Mouse (Mus musculus) midbrain, embryonic 13.5 days (tissue): ENCODE measurements around the gene Desi2. TPM values are rescaled to one million over a fixed set of nuclear protein-coding genes. Genes with fewer than 3 reads are reported as not detected.
"Not testable (repeated sequence)": the region's sequence is repeated elsewhere in the genome, so short reads cannot be mapped to it uniquely, and the experiment has no call there.

Source experiments
- ATAC-seq: fragments of 200-750 bp; cut with Nextera tagmentation; 2 replicates; pipeline ENCODE4 v1.8.0; 2017; ENCODE audit warnings: mild to moderate bottlenecking, moderate TSS enrichment, moderate library complexity
- H3K27ac ChIP-seq: fragments of 300-500 bp; sonication (generic); 2 replicates; pipeline ENCODE4 v1.5.1; 2015; ENCODE audit warnings: inconsistent platforms, mild to moderate bottlenecking, moderate library complexity
- H3K27me3 ChIP-seq: fragments of 300-500 bp; sonication (generic); 2 replicates; pipeline ENCODE4 v1.6.1; 2015; ENCODE audit warnings: mild to moderate bottlenecking, inconsistent platforms
- H3K36me3 ChIP-seq: fragments of 300-500 bp; sonication (generic); 2 replicates; pipeline ENCODE4 v1.6.1; 2015; ENCODE audit warnings: mild to moderate bottlenecking, inconsistent platforms
- H3K4me1 ChIP-seq: fragments of 300-500 bp; sonication (generic); replicated peaks from 2 replicates; pipeline ENCODE4 v1.6.1; 2015; ENCODE audit warnings: inconsistent platforms
- H3K4me2 ChIP-seq: fragments of 300-500 bp; sonication (generic); replicated peaks from 2 replicates; pipeline ENCODE4 v1.6.1; 2015; ENCODE audit warnings: moderate library complexity, mild to moderate bottlenecking, inconsistent platforms
- H3K4me3 ChIP-seq: fragments of 300-500 bp; sonication (generic); replicated peaks from 2 replicates; pipeline ENCODE4 v1.5.1; 2015; ENCODE audit warnings: mild to moderate bottlenecking, inconsistent platforms
- H3K9ac ChIP-seq: fragments of 300-500 bp; sonication (generic); replicated peaks from 2 replicates; pipeline ENCODE4 v1.6.1; 2015; ENCODE audit warnings: mild to moderate bottlenecking, inconsistent platforms
- H3K9me3 ChIP-seq: fragments of 300-500 bp; sonication (generic); 2 replicates; pipeline ENCODE4 v1.6.1; 2016; ENCODE audit warnings: mild to moderate bottlenecking, inconsistent platforms
- WGBS: fragments of 180-500 bp; shearing (Covaris S2); methylation state at CpG from one replicate; pipeline ENCODE4 v1.1.7; 2015; 5-methylcytosine and 5-hydroxymethylcytosine counted together
- polyA plus RNA-seq: library from polyadenylated mRNA; unstranded; fragments of >200 nt; fragmentation: Nextera tagmentation; extraction: Ambion mirVana; gene quantifications from 2 replicates; pipeline ENCODE4 v1.2.1, GENCODE M21; 2015

Desi2 gene
- polyA plus RNA-seq, 1 experiment from 2014 or later, result 19.7 TPM

- peak overlapping the region; percentile 64 for H3K4me3 ChIP-seq
- H3K27me3 ChIP-seq, result no peaks in the 10 kb centered on the region
- 0 out of 2 replicates have a peak, but pooled peaks cover 7% of the 10 kb centered on the region for H3K4me1 ChIP-seq
- no peaks in the 10 kb centered on the region for H3K9me3 ChIP-seq
- peak overlapping the region; percentile 83; the same call in 1 of the 2 replicates for H3K9ac ChIP-seq
- peak; percentile 3; the same call in 1 of the 2 replicates for ATAC-seq
- WGBS, result 53% methylated on average over 9 of the region's 9 CpGs
- no peak overlapping the region for H3K27ac ChIP-seq
- H3K36me3 ChIP-seq, result no peaks in the 10 kb centered on the region
- peak overlapping the region; percentile 66 for H3K4me2 ChIP-seq
Observed at GRCm38 (mm10) chr1:178275174-178275730, 88.0 kb downstream of the Desi2 start.

GRCm38 (mm10) chr1:178275738-178276053, 88.5 kb downstream of the Desi2 start:
- no peaks in the 10 kb centered on the region for H3K27me3 ChIP-seq
- H3K9ac ChIP-seq, result peak overlapping the region; percentile 83
- ATAC-seq, result peak; percentile 73
- H3K4me2 ChIP-seq, result peak overlapping the region; percentile 66
- no peaks in the 10 kb centered on the region for H3K36me3 ChIP-seq
- no peaks in the 10 kb centered on the region for H3K9me3 ChIP-seq
- H3K4me1 ChIP-seq, result 0 out of 2 replicates have a peak, but pooled peaks cover 7% of the 10 kb centered on the region
- WGBS, result 8% methylated on average over 11 of the region's 11 CpGs
- H3K4me3 ChIP-seq, result peak overlapping the region; percentile 64
- H3K27ac ChIP-seq, result peak overlapping the region; percentile 87

- H3K9me3 ChIP-seq, result no peaks in the 10 kb centered on the region
- H3K27ac ChIP-seq, result peak overlapping the region; percentile 87
- H3K9ac ChIP-seq, result peak overlapping the region; percentile 83
- peak; percentile 93 for ATAC-seq
- H3K4me3 ChIP-seq, result peak overlapping the region; percentile 64
- under 1% methylated on average over 85 of the region's 87 CpGs for WGBS
- H3K4me1 ChIP-seq, result 0 out of 2 replicates have a peak, but pooled peaks cover 7% of the 10 kb centered on the region
- peak overlapping the region; percentile 66 for H3K4me2 ChIP-seq
- no peaks in the 10 kb centered on the region for H3K36me3 ChIP-seq
- no peaks in the 10 kb centered on the region for H3K27me3 ChIP-seq
Observed at GRCm38 (mm10) chr1:178276054-178276911, 89.1 kb downstream of the Desi2 start.

GRCm38 (mm10) chr1:178283314-178283713, 96.1 kb downstream of the Desi2 start:
- H3K4me2 ChIP-seq, H3K27ac ChIP-seq, H3K27me3 ChIP-seq, H3K4me3 ChIP-seq, H3K9me3 ChIP-seq, H3K9ac ChIP-seq, H3K36me3 ChIP-seq, ATAC-seq, H3K4me1 ChIP-seq: not testable (repeated sequence)
- 83% methylated on average over 3 of the region's 3 CpGs for WGBS

- no peaks in the 10 kb centered on the region for H3K9me3 ChIP-seq
- no peak overlapping the region for H3K4me2 ChIP-seq
- H3K27me3 ChIP-seq, result no peaks in the 10 kb centered on the region
- H3K9ac ChIP-seq, result no peak overlapping the region
- H3K36me3 ChIP-seq, result no peaks in the 10 kb centered on the region
- no peak overlapping the region for H3K4me3 ChIP-seq
- H3K4me1 ChIP-seq, result no peaks in the 10 kb centered on the region
- H3K27ac ChIP-seq, result no peak overlapping the region
- no peak for ATAC-seq
- 66% methylated on average over 2 of the region's 2 CpGs for WGBS
Observed at GRCm38 (mm10) chr1:178283946-178284720, 96.9 kb downstream of the Desi2 start.

GRCm38 (mm10) chr1:178287601-178288176, 100.5 kb downstream of the Desi2 start:
- Histone ChIP-seq H3K9ac (no peak overlapping the region), H3K27me3 (no peaks in the 10 kb centered on the region), H3K4me1 (no peaks in the 10 kb centered on the region), H3K4me3 (no peak overlapping the region), H3K36me3 (no peaks in the 10 kb centered on the region), H3K9me3 (no peaks in the 10 kb centered on the region), H3K27ac (no peak overlapping the region), H3K4me2 (no peak overlapping the region)
- ATAC-seq, result no peak
- WGBS, result 66% methylated on average over 8 of the region's 8 CpGs

DNA sequence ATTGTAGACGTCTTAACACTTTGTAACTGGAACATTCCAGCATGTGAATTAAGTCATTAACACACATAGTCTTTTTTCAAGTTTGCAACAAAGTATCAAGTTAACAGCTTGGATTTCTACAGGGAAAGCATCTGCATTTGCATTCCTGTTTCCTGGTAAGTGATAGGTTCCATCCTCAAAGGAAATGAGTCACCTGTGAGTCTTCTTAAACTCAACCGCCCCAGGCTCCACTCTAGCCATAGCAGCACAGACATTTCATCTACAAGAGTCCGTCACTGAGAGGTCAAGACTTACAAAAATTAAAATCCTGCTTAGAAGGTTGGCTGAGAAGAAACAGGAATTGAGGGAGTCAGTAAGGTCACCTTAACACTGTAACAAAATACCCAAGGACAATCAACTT, 104.5 kb downstream of the Desi2 start:
- no peak for ATAC-seq
- no peak overlapping the region for H3K4me2 ChIP-seq
- no peak overlapping the region for H3K27ac ChIP-seq
- H3K4me3 ChIP-seq, result no peak overlapping the region
- H3K27me3 ChIP-seq, result no peaks in the 10 kb centered on the region
- no peaks in the 10 kb centered on the region for H3K9me3 ChIP-seq
- no peaks in the 10 kb centered on the region for H3K36me3 ChIP-seq
- H3K4me1 ChIP-seq, result no peaks in the 10 kb centered on the region
- 91% methylated on average over 3 of the region's 3 CpGs for WGBS
- H3K9ac ChIP-seq, result no peak overlapping the region

DNA sequence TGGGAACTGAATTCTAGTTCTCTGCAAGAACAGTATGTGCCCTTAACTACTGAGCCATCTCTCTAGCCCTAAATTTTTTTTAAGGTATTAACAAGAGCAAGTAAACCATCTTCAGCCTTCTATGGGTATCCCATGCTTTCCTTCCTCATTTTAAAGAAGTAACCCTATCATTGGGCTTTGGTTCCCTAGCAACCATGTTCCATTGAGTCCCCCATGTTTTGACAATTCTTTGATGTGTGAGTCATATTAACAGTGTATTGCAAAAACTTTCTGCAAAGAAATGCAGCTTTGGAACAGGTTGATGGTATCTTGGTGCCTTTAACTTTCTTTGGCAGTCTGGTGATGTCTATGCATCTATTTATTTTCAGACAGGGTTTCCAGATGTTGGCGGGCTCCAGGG, 106.8 kb downstream of the Desi2 start:
- no peaks in the 10 kb centered on the region for H3K36me3 ChIP-seq
- no peak for ATAC-seq
- no peak overlapping the region for H3K9ac ChIP-seq
- no peaks in the 10 kb centered on the region for H3K27me3 ChIP-seq
- H3K4me3 ChIP-seq, result no peak overlapping the region
- no peak overlapping the region for H3K27ac ChIP-seq
- no peaks in the 10 kb centered on the region for H3K4me1 ChIP-seq
- no peak overlapping the region for H3K4me2 ChIP-seq
- no peaks in the 10 kb centered on the region for H3K9me3 ChIP-seq
- WGBS, result 92% methylated on average over 1 of the region's 1 CpGs

- H3K4me3 ChIP-seq, H3K27me3 ChIP-seq, ATAC-seq, H3K4me1 ChIP-seq, H3K27ac ChIP-seq, H3K36me3 ChIP-seq, H3K4me2 ChIP-seq, H3K9me3 ChIP-seq, H3K9ac ChIP-seq: not testable (repeated sequence)
- 84% methylated on average over 2 of the region's 2 CpGs for WGBS
Observed at GRCm38 (mm10) chr1:178301261-178301660, 114.0 kb downstream of the Desi2 start.

DNA sequence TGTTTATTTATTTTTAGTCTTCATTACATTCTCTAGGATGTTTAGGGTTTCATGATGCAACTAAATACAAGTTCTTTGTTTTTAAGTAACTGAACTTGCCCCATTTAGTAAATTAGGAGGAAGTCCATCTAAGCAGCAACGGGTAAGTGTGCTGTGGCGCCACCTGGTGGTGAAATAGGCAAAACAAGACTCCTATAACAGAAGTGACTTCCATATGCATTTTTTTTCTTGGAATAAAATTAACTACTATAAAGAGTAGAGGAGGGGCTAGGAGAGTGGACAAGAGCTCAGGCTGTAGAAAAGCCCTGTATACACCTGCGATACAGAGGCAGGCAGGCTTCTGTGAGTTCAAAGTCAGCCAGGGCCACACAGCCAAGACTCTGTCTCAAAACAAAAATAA, 116.2 kb downstream of the Desi2 start:
- Histone ChIP-seq H3K27me3 (no peaks in the 10 kb centered on the region), H3K27ac (no peak overlapping the region), H3K9me3 (no peaks in the 10 kb centered on the region), H3K4me1 (no peaks in the 10 kb centered on the region), H3K9ac (no peak overlapping the region), H3K36me3 (no peaks in the 10 kb centered on the region), H3K4me2 (no peak overlapping the region), H3K4me3 (no peak overlapping the region)
- 33% methylated on average over 3 of the region's 3 CpGs for WGBS
- 0 out of 2 replicates have a peak, but pooled peaks have one; percentile 43 for ATAC-seq
